Mouse (Mus musculus) intestine, embryonic 16.5 days (tissue): Measurements from ENCODE around the gene Sprr1b. TPM values are rescaled to one million over a fixed set of nuclear protein-coding genes. Genes with fewer than 3 reads are reported as not detected.
"Not testable (repeated sequence)": the region's sequence is repeated elsewhere in the genome, so short reads cannot be mapped to it uniquely, and the experiment has no call there.

Source experiments
- ATAC-seq: fragments of 200-750 bp; cut with Nextera tagmentation; 2 replicates; pipeline ENCODE4 v1.8.0; 2017; ENCODE audit warnings: moderate TSS enrichment, moderate library complexity
- H3K27ac ChIP-seq: fragments of 300-500 bp; sonication (generic); 2 replicates; pipeline ENCODE4 v1.5.1; 2014; ENCODE audit warnings: mild to moderate bottlenecking, low read length
- H3K27me3 ChIP-seq: fragments of 300-500 bp; sonication (generic); replicated peaks from 2 replicates; pipeline ENCODE4 v1.6.1; 2014; ENCODE audit warnings: low read length, control low read depth, mixed read lengths; ENCODE audit not compliant: control insufficient read depth, insufficient read depth
- H3K36me3 ChIP-seq: fragments of 300-500 bp; sonication (generic); 2 replicates; pipeline ENCODE4 v1.6.1; 2014; ENCODE audit warnings: low read length, control low read depth; ENCODE audit not compliant: control insufficient read depth, insufficient read depth
- H3K4me1 ChIP-seq: fragments of 300-500 bp; sonication (generic); 2 replicates; pipeline ENCODE4 v1.6.1; 2014; ENCODE audit warnings: low read length, control low read depth, mixed read lengths; ENCODE audit not compliant: control insufficient read depth, insufficient read depth
- H3K4me2 ChIP-seq: fragments of 300-500 bp; sonication (generic); 2 replicates; pipeline ENCODE4 v1.6.1; 2014; ENCODE audit warnings: low read depth, low read length, control low read depth
- H3K4me3 ChIP-seq: fragments of 300-500 bp; sonication (generic); 2 replicates; pipeline ENCODE4 v1.5.1; 2014; ENCODE audit warnings: mild to moderate bottlenecking, low read length
- H3K9ac ChIP-seq: fragments of 300-500 bp; sonication (generic); 2 replicates; pipeline ENCODE4 v1.6.1; 2014; ENCODE audit warnings: low read depth, low read length
- H3K9me3 ChIP-seq: fragments of 300-500 bp; sonication (generic); 2 replicates; pipeline ENCODE4 v1.6.1; 2016; ENCODE audit warnings: low read length, control low read depth; ENCODE audit not compliant: control insufficient read depth
- WGBS: fragments of 180-500 bp; shearing (Covaris S2); extraction: QIAGEN DNeasy Blood & Tissue Kit; methylation state at CpG from one replicate; pipeline ENCODE4 v1.1.7; 2014; 5-methylcytosine and 5-hydroxymethylcytosine counted together
- polyA plus RNA-seq: library from polyadenylated mRNA; unstranded; fragments of >200 nt; fragmentation: Nextera tagmentation; extraction: Ambion mirVana; gene quantifications from 2 replicates; pipeline ENCODE4 v1.2.1, GENCODE M21; 2015

The Sprr1b gene
- 0.22 TPM in 1 of 2 replicates, not detected in the other for polyA plus RNA-seq

- Histone ChIP-seq H3K36me3 (no peaks in the 10 kb centered on the region), H3K27me3 (no peaks in the 10 kb centered on the region), H3K27ac (no peak within 1 kb of the TSS), H3K4me3 (no peak within 1 kb of the TSS), H3K4me2 (no peak within 1 kb of the TSS), H3K9me3 (no peaks in the 10 kb centered on the region), H3K9ac (no peak within 1 kb of the TSS), H3K4me1 (no peaks in the 10 kb centered on the region)
- no peak for ATAC-seq
- WGBS = 90% methylated on average over 3 of the region's 3 CpGs
Observed at GRCm38 (mm10) chr3:92438689-92439088, at the start of gene Sprr1b. Sprr1b (minus strand) TSS chr3:92438789.

- Histone ChIP-seq H3K4me2 (no peak overlapping the region), H3K4me3 (no peak overlapping the region), H3K9me3 (no peaks in the 10 kb centered on the region), H3K4me1 (no peaks in the 10 kb centered on the region), H3K36me3 (no peaks in the 10 kb centered on the region), H3K9ac (no peak overlapping the region), H3K27ac (no peak overlapping the region), H3K27me3 (no peaks in the 10 kb centered on the region)
- ATAC-seq = peak; percentile 77
- WGBS = 38% methylated on average over 1 of the region's 1 CpGs
Observed at GRCm38 (mm10) chr3:92486307-92486706, 47.7 kb upstream of the Sprr1b start.

- no peaks in the 10 kb centered on the region for H3K27me3 ChIP-seq
- H3K27ac ChIP-seq = no peak within 1 kb of the TSS
- H3K9me3 ChIP-seq = no peaks in the 10 kb centered on the region
- no peaks in the 10 kb centered on the region for H3K4me1 ChIP-seq
- no peaks in the 10 kb centered on the region for H3K36me3 ChIP-seq
- no peak within 1 kb of the TSS for H3K9ac ChIP-seq
- no peak within 1 kb of the TSS for H3K4me3 ChIP-seq
- peak; percentile 83 for ATAC-seq
- no peak within 1 kb of the TSS for H3K4me2 ChIP-seq
Observed at GRCm38 (mm10) chr3:92485863-92486262, 47.3 kb upstream of the Sprr1b start, which contains the start of gene Sprr1a. Sprr1a (minus strand) TSS chr3:92485895.

GRCm38 (mm10) chr3:92481249-92481648 lies 42.7 kb upstream of the Sprr1b start:
- H3K4me3 ChIP-seq, ATAC-seq, H3K4me2 ChIP-seq, H3K9ac ChIP-seq, H3K9me3 ChIP-seq, H3K27me3 ChIP-seq, H3K27ac ChIP-seq, H3K4me1 ChIP-seq, H3K36me3 ChIP-seq: not testable (repeated sequence)

GRCm38 (mm10) chr3:92470111-92470510 lies 31.5 kb upstream of the Sprr1b start:
- Histone ChIP-seq H3K27me3 (no peaks in the 10 kb centered on the region), H3K36me3 (no peaks in the 10 kb centered on the region), H3K27ac (no peak overlapping the region), H3K9ac (no peak overlapping the region), H3K4me3 (no peak overlapping the region), H3K9me3 (no peaks in the 10 kb centered on the region), H3K4me1 (no peaks in the 10 kb centered on the region), H3K4me2 (no peak overlapping the region)
- WGBS = 82% methylated on average over 2 of the region's 2 CpGs
- ATAC-seq = no peak

- Histone ChIP-seq H3K27ac (no peak overlapping the region), H3K9me3 (no peaks in the 10 kb centered on the region), H3K4me1 (no peaks in the 10 kb centered on the region), H3K9ac (no peak overlapping the region), H3K36me3 (no peaks in the 10 kb centered on the region), H3K27me3 (no peaks in the 10 kb centered on the region), H3K4me2 (no peak overlapping the region), H3K4me3 (no peak overlapping the region)
- no peak for ATAC-seq
Observed at GRCm38 (mm10) chr3:92467424-92467823, 28.8 kb upstream of the Sprr1b start.

- WGBS = 76% methylated on average over 1 of the region's 1 CpGs
- H3K4me3 ChIP-seq = no peak overlapping the region
Observed at GRCm38 (mm10) chr3:92466576-92466975, 28.0 kb upstream of the Sprr1b start.

GRCm38 (mm10) chr3:92458620-92459019 lies 20.0 kb upstream of the Sprr1b start, which contains the start of gene Sprr3:
Sprr3 (minus strand) TSS chr3:92458720.
- H3K27me3 ChIP-seq = no peaks in the 10 kb centered on the region
- H3K9me3 ChIP-seq = no peaks in the 10 kb centered on the region
- no peak within 1 kb of the TSS for H3K27ac ChIP-seq
- ATAC-seq = no peak
- 70% methylated on average over 2 of the region's 2 CpGs for WGBS
- no peak within 1 kb of the TSS for H3K4me2 ChIP-seq
- no peaks in the 10 kb centered on the region for H3K4me1 ChIP-seq
- H3K9ac ChIP-seq = no peak within 1 kb of the TSS
- H3K4me3 ChIP-seq = no peak within 1 kb of the TSS
- no peaks in the 10 kb centered on the region for H3K36me3 ChIP-seq

More at GRCm38 (mm10) chr3:92466576-92466975, 28.0 kb upstream of the Sprr1b start:
- no peak overlapping the region for H3K27ac ChIP-seq
- ATAC-seq = no peak
- no peak overlapping the region for H3K9ac ChIP-seq
- H3K27me3 ChIP-seq = no peaks in the 10 kb centered on the region
- H3K4me1 ChIP-seq = no peaks in the 10 kb centered on the region
- no peak overlapping the region for H3K4me2 ChIP-seq
- no peaks in the 10 kb centered on the region for H3K9me3 ChIP-seq
- H3K36me3 ChIP-seq = no peaks in the 10 kb centered on the region

GRCm38 (mm10) chr3:92455151-92455550 lies 16.6 kb upstream of the Sprr1b start:
- WGBS = 84% methylated on average over 5 of the region's 5 CpGs
- H3K9ac ChIP-seq = no peak overlapping the region

GRCm38 (mm10) chr3:92440177-92440576 lies 1.6 kb upstream of the Sprr1b start:
- Histone ChIP-seq H3K27me3 (no peaks in the 10 kb centered on the region), H3K4me2 (no peak overlapping the region), H3K4me3 (no peak overlapping the region), H3K27ac (no peak overlapping the region), H3K9me3 (no peaks in the 10 kb centered on the region), H3K4me1 (no peaks in the 10 kb centered on the region), H3K9ac (no peak overlapping the region), H3K36me3 (no peaks in the 10 kb centered on the region)
- 84% methylated on average over 3 of the region's 3 CpGs for WGBS
- ATAC-seq = no peak

More at GRCm38 (mm10) chr3:92455151-92455550, 16.6 kb upstream of the Sprr1b start:
- no peak overlapping the region for H3K4me2 ChIP-seq
- no peaks in the 10 kb centered on the region for H3K9me3 ChIP-seq
- H3K27ac ChIP-seq = no peak overlapping the region
- H3K4me1 ChIP-seq = no peaks in the 10 kb centered on the region
- H3K36me3 ChIP-seq = no peaks in the 10 kb centered on the region
- no peak for ATAC-seq
- no peaks in the 10 kb centered on the region for H3K27me3 ChIP-seq
- no peak overlapping the region for H3K4me3 ChIP-seq
